Mouse (Mus musculus) brain, embryonic 14.5 days (tissue): ENCODE measurements around the gene Zfp652.

Source experiments
- CTCF ChIP-seq: fragments of 200-500 bp; IDR thresholded peaks from 2 replicates; pipeline ENCODE4 v1.5.1; 2012; ENCODE audit warnings: inconsistent platforms, mild to moderate bottlenecking, moderate library complexity, borderline replicate concordance; ENCODE audit not compliant: insufficient read depth, insufficient read length; ENCODE audit errors: extremely low read depth
- POLR2A ChIP-seq: fragments of 200-500 bp; IDR thresholded peaks from 2 replicates; pipeline ENCODE4 v1.6.1; 2012; ENCODE audit warnings: mild to moderate bottlenecking, inconsistent platforms, borderline replicate concordance; ENCODE audit not compliant: poor library complexity, insufficient read depth, insufficient read length, severe bottlenecking; ENCODE audit errors: extremely low read depth

DNA sequence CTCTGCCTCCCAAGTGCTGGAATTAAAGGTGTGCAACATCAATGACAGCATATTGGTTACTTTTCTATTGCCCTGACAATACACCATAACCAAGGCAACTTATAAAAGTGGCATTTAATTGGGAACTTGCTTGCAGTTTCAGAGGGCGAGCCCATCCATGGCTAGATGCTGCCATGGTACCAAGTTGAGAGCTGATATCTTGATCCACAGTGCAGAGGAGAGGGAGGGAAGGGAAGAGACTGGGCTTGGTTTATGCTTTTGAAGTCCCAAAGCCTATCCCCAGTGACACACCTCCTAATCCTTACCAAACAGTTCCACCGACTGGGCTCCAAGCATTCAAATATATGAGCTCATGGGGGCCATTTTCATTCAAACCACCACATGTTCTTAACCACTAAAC is 101.6 kb downstream of the Zfp652 start:
- no peak for TF ChIP-seq POLR2A
- TF ChIP-seq CTCF = no peak
